Mouse (Mus musculus) limb, embryonic 10.5 days (tissue): ENCODE data around the gene Cdhr2. TPM values are rescaled to one million over a fixed set of nuclear protein-coding genes. Genes with fewer than 3 reads are reported as not detected.

ENCODE experiments used
- DNase-seq: peaks from one replicate; pipeline ENCODE4 v3.0.0-alpha.2; 2017; ENCODE audit warnings: low spot score
- H3K27ac ChIP-seq: fragments of 300-500 bp; sonication (generic); 2 replicates; pipeline ENCODE4 v1.5.1; 2016; ENCODE audit warnings: mild to moderate bottlenecking
- H3K27me3 ChIP-seq: fragments of 300-500 bp; sonication (generic); 2 replicates; pipeline ENCODE4 v1.6.1; 2016; ENCODE audit warnings: low read depth, mild to moderate bottlenecking; ENCODE audit not compliant: poor library complexity, severe bottlenecking
- H3K36me3 ChIP-seq: fragments of 300-500 bp; sonication (generic); 2 replicates; pipeline ENCODE4 v1.6.1; 2016; ENCODE audit warnings: mild to moderate bottlenecking, moderate library complexity
- H3K4me1 ChIP-seq: fragments of 300-500 bp; sonication (generic); 2 replicates; pipeline ENCODE4 v1.6.1; 2016
- H3K4me3 ChIP-seq: fragments of 300-500 bp; sonication (generic); 2 replicates; pipeline ENCODE4 v1.5.1; 2016; ENCODE audit warnings: mild to moderate bottlenecking, moderate library complexity
- H3K9me3 ChIP-seq: fragments of 300-500 bp; sonication (generic); replicated peaks from 2 replicates; pipeline ENCODE4 v1.6.1; 2016; ENCODE audit warnings: mild to moderate bottlenecking
- WGBS: fragments of 180-500 bp; shearing (Covaris S2); methylation state at CpG from one replicate; pipeline ENCODE4 v1.1.7; 2016; 5-methylcytosine and 5-hydroxymethylcytosine counted together
- polyA plus RNA-seq: library from polyadenylated mRNA; unstranded; fragments of >200 nt; fragmentation: Nextera tagmentation; extraction: Ambion mirVana; gene quantifications from 2 replicates; pipeline ENCODE4 v1.2.1, GENCODE M21; 2016

Gene Cdhr2
- polyA plus RNA-seq, 1 experiment from 2014 or later: not detected

- H3K27ac ChIP-seq: peak overlapping the region; percentile 99; the same call in 1 of the 2 replicates
- peak; percentile 66 for DNase-seq
Observed at GRCm38 (mm10) chr13:54685174-54685573, 16.1 kb upstream of the Cdhr2 start.

GRCm38 (mm10) chr13:54686139-54687053 is 14.9 kb upstream of the Cdhr2 start:
- 8% methylated on average over 19 of the region's 19 CpGs for WGBS
- DNase-seq: no peak

More at GRCm38 (mm10) chr13:54685174-54685573, 16.1 kb upstream of the Cdhr2 start:
- H3K4me3 ChIP-seq: peak overlapping the region; percentile 89
- 46% methylated on average over 2 of the region's 2 CpGs for WGBS
- H3K27me3 ChIP-seq: no peaks in the 10 kb centered on the region
- peaks cover 60% of the 10 kb centered on the region for H3K36me3 ChIP-seq
- no peaks in the 10 kb centered on the region for H3K9me3 ChIP-seq
- peaks cover 39% of the 10 kb centered on the region for H3K4me1 ChIP-seq

GRCm38 (mm10) chr13:54687096-54687495 is 14.2 kb upstream of the Cdhr2 start:
- H3K27ac ChIP-seq: peak overlapping the region; percentile 99
- H3K27me3 ChIP-seq: no peaks in the 10 kb centered on the region
- no peaks in the 10 kb centered on the region for H3K9me3 ChIP-seq
- under 1% methylated on average over 35 of the region's 35 CpGs for WGBS
- H3K36me3 ChIP-seq: peaks cover 45% of the 10 kb centered on the region
- H3K4me1 ChIP-seq: peaks cover 40% of the 10 kb centered on the region
- peak; percentile 87 for DNase-seq
- peak overlapping the region; percentile 89 for H3K4me3 ChIP-seq

More at GRCm38 (mm10) chr13:54686139-54687053, 14.9 kb upstream of the Cdhr2 start:
- Histone ChIP-seq H3K4me1 (peaks cover 36% of the 10 kb centered on the region), H3K27ac (peak overlapping the region; percentile 99), H3K4me3 (peak overlapping the region; percentile 89), H3K27me3 (no peaks in the 10 kb centered on the region), H3K36me3 (peaks cover 52% of the 10 kb centered on the region), H3K9me3 (no peaks in the 10 kb centered on the region)

GRCm38 (mm10) chr13:54687575-54688424 is 13.5 kb upstream of the Cdhr2 start:
- Histone ChIP-seq H3K27me3 (no peaks in the 10 kb centered on the region), H3K36me3 (peaks cover 38% of the 10 kb centered on the region), H3K4me3 (peak overlapping the region; percentile 89), H3K9me3 (no peaks in the 10 kb centered on the region), H3K27ac (peak overlapping the region; percentile 99), H3K4me1 (peaks cover 47% of the 10 kb centered on the region)
- peak; percentile 99 for DNase-seq
- under 1% methylated on average over 81 of the region's 82 CpGs for WGBS

GRCm38 (mm10) chr13:54690151-54690740 is 11.0 kb upstream of the Cdhr2 start:
- Histone ChIP-seq H3K4me1 (peaks cover 48% of the 10 kb centered on the region), H3K4me3 (no peak overlapping the region), H3K27me3 (no peaks in the 10 kb centered on the region), H3K9me3 (no peaks in the 10 kb centered on the region), H3K36me3 (peaks cover 14% of the 10 kb centered on the region), H3K27ac (no peak overlapping the region)
- no peak for DNase-seq
- WGBS: 92% methylated on average over 8 of the region's 8 CpGs

- Histone ChIP-seq H3K27me3 (no peaks in the 10 kb centered on the region), H3K4me3 (peak overlapping the region; percentile 92), H3K27ac (no peak overlapping the region), H3K9me3 (no peaks in the 10 kb centered on the region), H3K4me1 (peaks cover 36% of the 10 kb centered on the region), H3K36me3 (0 out of 2 replicates have a peak, but pooled peaks cover 5% of the 10 kb centered on the region)
- no peak for DNase-seq
Observed at GRCm38 (mm10) chr13:54691737-54692136, 9.5 kb upstream of the Cdhr2 start.

GRCm38 (mm10) chr13:54692711-54693557 is 8.3 kb upstream of the Cdhr2 start:
- Histone ChIP-seq H3K36me3 (0 out of 2 replicates have a peak, but pooled peaks cover 5% of the 10 kb centered on the region), H3K4me3 (peak overlapping the region; percentile 92), H3K27me3 (no peaks in the 10 kb centered on the region), H3K4me1 (peaks cover 36% of the 10 kb centered on the region), H3K27ac (peak overlapping the region; percentile 94), H3K9me3 (no peaks in the 10 kb centered on the region)
- DNase-seq: no peak
- 17% methylated on average over 21 of the region's 21 CpGs for WGBS

GRCm38 (mm10) chr13:54693558-54694347 is 7.5 kb upstream of the Cdhr2 start, which contains the start of gene Rnf44:
TSS of gene Rnf44 (minus strand) at chr13:54693907.
- Histone ChIP-seq H3K4me1 (peaks cover 29% of the 10 kb centered on the region), H3K36me3 (0 out of 2 replicates have a peak, but pooled peaks cover 5% of the 10 kb centered on the region), H3K4me3 (peak within 1 kb of the TSS; percentile 92), H3K27ac (peak within 1 kb of the TSS; percentile 94), H3K27me3 (no peaks in the 10 kb centered on the region), H3K9me3 (no peaks in the 10 kb centered on the region)
- DNase-seq: peak; percentile 100
- WGBS: under 1% methylated on average over 90 of the region's 92 CpGs

GRCm38 (mm10) chr13:54694348-54695060 is 6.8 kb upstream of the Cdhr2 start:
- Histone ChIP-seq H3K27ac (peak overlapping the region; percentile 94), H3K4me1 (peaks cover 27% of the 10 kb centered on the region), H3K4me3 (peak overlapping the region; percentile 92), H3K27me3 (no peaks in the 10 kb centered on the region), H3K36me3 (0 out of 2 replicates have a peak, but pooled peaks cover 5% of the 10 kb centered on the region), H3K9me3 (no peaks in the 10 kb centered on the region)
- DNase-seq: no peak
- WGBS: 17% methylated on average over 26 of the region's 26 CpGs

GRCm38 (mm10) chr13:54695479-54696230 is 5.6 kb upstream of the Cdhr2 start:
- Histone ChIP-seq H3K4me3 (no peak overlapping the region), H3K36me3 (0 out of 2 replicates have a peak, but pooled peaks cover 2% of the 10 kb centered on the region), H3K9me3 (no peaks in the 10 kb centered on the region), H3K4me1 (peaks cover 27% of the 10 kb centered on the region), H3K27me3 (no peaks in the 10 kb centered on the region), H3K27ac (no peak overlapping the region)
- no peak for DNase-seq
- 91% methylated on average over 11 of the region's 11 CpGs for WGBS
